Mouse (Mus musculus): Measurements from ENCODE around the gene Shkbp1. TPM values are rescaled to one million over a fixed set of nuclear protein-coding genes. Genes with fewer than 3 reads are reported as not detected.

Shkbp1 gene
- total and polyA plus RNA-seq, 3 experiments: 4.6 to 20.2 (median 7.1) TPM

GRCm38 (mm10) chr7:27383233-27383632 is 27.4 kb upstream of the Shkbp1 start:
- no peak for DNase-seq
- H3K27me3 ChIP-seq (ENCODE audit: control insufficient read depth, insufficient read depth, low read length): no peaks in the 10 kb centered on the region; the same call in 1 of the 2 replicates
- no peak overlapping the region for H3K27ac ChIP-seq
- no peaks in the 10 kb centered on the region for H3K4me1 ChIP-seq (ENCODE audit: control insufficient read depth, insufficient read depth, low read length)
- no peak overlapping the region for H3K9ac ChIP-seq (ENCODE audit: low read depth, low read length)
- no peak overlapping the region for H3K4me3 ChIP-seq
- H3K36me3 ChIP-seq (ENCODE audit: control insufficient read depth, insufficient read depth, low read length): no peaks in the 10 kb centered on the region
- intact Hi-C loops (cut with DNase I): no loop called here
- no peak for TF ChIP-seq CTCF (IDR thresholded peaks at IDR 0.05)
- no peak for TF ChIP-seq EP300 (IDR thresholded peaks at IDR 0.05; ENCODE audit: insufficient read depth, low read depth, low read length)
- no peak for TF ChIP-seq POLR2A (IDR thresholded peaks at IDR 0.05; ENCODE audit: insufficient read depth, low read depth, low read length)
- WGBS: 85% methylated on average over 1 of the region's 1 CpGs
- no peaks in the 10 kb centered on the region for H3K79me2 ChIP-seq (replicated peaks; ENCODE audit: control insufficient read depth, insufficient read depth, low read length)

- no peak overlapping the region for H3K9ac ChIP-seq (ENCODE audit: low read depth, low read length)
- no peaks in the 10 kb centered on the region for H3K4me1 ChIP-seq (ENCODE audit: control insufficient read depth, insufficient read depth, low read length)
- DNase-seq: no peak
- H3K4me3 ChIP-seq: no peak overlapping the region
- 47% methylated on average over 4 of the region's 4 CpGs for WGBS
- TF ChIP-seq POLR2A (IDR thresholded peaks at IDR 0.05; ENCODE audit: insufficient read depth, low read depth, low read length) (no peak), EP300 (IDR thresholded peaks at IDR 0.05; ENCODE audit: insufficient read depth, low read depth, low read length) (no peak), CTCF (IDR thresholded peaks at IDR 0.05) (no peak)
- no peak overlapping the region for H3K27ac ChIP-seq
- peaks cover under 1% of the 10 kb centered on the region; the same call in 1 of the 2 replicates for H3K27me3 ChIP-seq (ENCODE audit: control insufficient read depth, insufficient read depth, low read length)
- H3K79me2 ChIP-seq (replicated peaks; ENCODE audit: control insufficient read depth, insufficient read depth, low read length): no peaks in the 10 kb centered on the region
- no peaks in the 10 kb centered on the region for H3K36me3 ChIP-seq (ENCODE audit: control insufficient read depth, insufficient read depth, low read length)
- intact Hi-C loops (cut with DNase I): no loop called here
Observed at GRCm38 (mm10) chr7:27381560-27381959, 25.7 kb upstream of the Shkbp1 start.

GRCm38 (mm10) chr7:27381009-27381408 is 25.2 kb upstream of the Shkbp1 start:
- Histone ChIP-seq H3K9ac (ENCODE audit: low read depth, low read length) (no peak overlapping the region), H3K4me1 (ENCODE audit: control insufficient read depth, insufficient read depth, low read length) (no peaks in the 10 kb centered on the region), H3K36me3 (ENCODE audit: control insufficient read depth, insufficient read depth, low read length) (no peaks in the 10 kb centered on the region), H3K27me3 (ENCODE audit: control insufficient read depth, insufficient read depth, low read length) (peaks cover 2% of the 10 kb centered on the region; the same call in 1 of the 2 replicates), H3K27ac (no peak overlapping the region), H3K79me2 (replicated peaks; ENCODE audit: control insufficient read depth, insufficient read depth, low read length) (no peaks in the 10 kb centered on the region), H3K4me3 (no peak overlapping the region)
- WGBS: 28% methylated on average over 1 of the region's 1 CpGs
- DNase-seq: no peak
- TF ChIP-seq CTCF (IDR thresholded peaks at IDR 0.05): no peak
- TF ChIP-seq POLR2A (IDR thresholded peaks at IDR 0.05; ENCODE audit: insufficient read depth, low read depth, low read length): no peak
- TF ChIP-seq EP300 (IDR thresholded peaks at IDR 0.05; ENCODE audit: insufficient read depth, low read depth, low read length): no peak
- intact Hi-C loops (cut with DNase I): no loop called here

GRCm38 (mm10) chr7:27379836-27380235 is 24.0 kb upstream of the Shkbp1 start:
- H3K9ac ChIP-seq (ENCODE audit: low read depth, low read length): no peak overlapping the region
- DNase-seq: no peak
- H3K79me2 ChIP-seq (replicated peaks; ENCODE audit: control insufficient read depth, insufficient read depth, low read length): no peaks in the 10 kb centered on the region
- peaks cover 6% of the 10 kb centered on the region for H3K27me3 ChIP-seq (ENCODE audit: control insufficient read depth, insufficient read depth, low read length)
- H3K36me3 ChIP-seq (ENCODE audit: control insufficient read depth, insufficient read depth, low read length): no peaks in the 10 kb centered on the region
- intact Hi-C loops (cut with DNase I): no loop called here
- TF ChIP-seq CTCF (IDR thresholded peaks at IDR 0.05) (no peak), EP300 (IDR thresholded peaks at IDR 0.05; ENCODE audit: insufficient read depth, low read depth, low read length) (no peak), POLR2A (IDR thresholded peaks at IDR 0.05; ENCODE audit: insufficient read depth, low read depth, low read length) (no peak)
- WGBS: 83% methylated on average over 6 of the region's 6 CpGs
- no peaks in the 10 kb centered on the region for H3K4me1 ChIP-seq (ENCODE audit: control insufficient read depth, insufficient read depth, low read length)
- no peak overlapping the region for H3K4me3 ChIP-seq
- H3K27ac ChIP-seq: no peak overlapping the region

GRCm38 (mm10) chr7:27378431-27378830 is 22.6 kb upstream of the Shkbp1 start:
- intact Hi-C loops (cut with DNase I): no loop called here
- WGBS: 23% methylated on average over 4 of the region's 4 CpGs
- no peak for TF ChIP-seq EP300 (IDR thresholded peaks at IDR 0.05; ENCODE audit: insufficient read depth, low read depth, low read length)
- TF ChIP-seq CTCF (IDR thresholded peaks at IDR 0.05): peak; percentile 46
- TF ChIP-seq POLR2A (IDR thresholded peaks at IDR 0.05; ENCODE audit: insufficient read depth, low read depth, low read length): no peak
- no peak for DNase-seq
- peaks cover 8% of the 10 kb centered on the region for H3K27me3 ChIP-seq (ENCODE audit: control insufficient read depth, insufficient read depth, low read length)
- H3K36me3 ChIP-seq (ENCODE audit: control insufficient read depth, insufficient read depth, low read length): no peaks in the 10 kb centered on the region
- no peak overlapping the region for H3K27ac ChIP-seq
- H3K9ac ChIP-seq (ENCODE audit: low read depth, low read length): no peak overlapping the region
- H3K4me1 ChIP-seq (ENCODE audit: control insufficient read depth, insufficient read depth, low read length): no peaks in the 10 kb centered on the region
- no peak overlapping the region for H3K4me3 ChIP-seq
- no peaks in the 10 kb centered on the region for H3K79me2 ChIP-seq (replicated peaks; ENCODE audit: control insufficient read depth, insufficient read depth, low read length)

- WGBS: 4% methylated on average over 22 of the region's 22 CpGs
- Histone ChIP-seq H3K9ac (ENCODE audit: low read depth, low read length) (no peak overlapping the region), H3K27me3 (ENCODE audit: control insufficient read depth, insufficient read depth, low read length) (peaks cover 15% of the 10 kb centered on the region), H3K27ac (no peak overlapping the region), H3K36me3 (ENCODE audit: control insufficient read depth, insufficient read depth, low read length) (no peaks in the 10 kb centered on the region), H3K79me2 (replicated peaks; ENCODE audit: control insufficient read depth, insufficient read depth, low read length) (no peaks in the 10 kb centered on the region), H3K4me1 (ENCODE audit: control insufficient read depth, insufficient read depth, low read length) (no peaks in the 10 kb centered on the region), H3K4me3 (no peak overlapping the region)
- DNase-seq: no peak
- intact Hi-C loops (cut with DNase I): no loop called here
- no peak for TF ChIP-seq POLR2A (IDR thresholded peaks at IDR 0.05; ENCODE audit: insufficient read depth, low read depth, low read length)
Observed at GRCm38 (mm10) chr7:27375274-27375673, 19.5 kb upstream of the Shkbp1 start.

Data from heart, adult 2 months (tissue).